Mouse (Mus musculus): ENCODE measurements around the gene Tbxas1.

DNA sequence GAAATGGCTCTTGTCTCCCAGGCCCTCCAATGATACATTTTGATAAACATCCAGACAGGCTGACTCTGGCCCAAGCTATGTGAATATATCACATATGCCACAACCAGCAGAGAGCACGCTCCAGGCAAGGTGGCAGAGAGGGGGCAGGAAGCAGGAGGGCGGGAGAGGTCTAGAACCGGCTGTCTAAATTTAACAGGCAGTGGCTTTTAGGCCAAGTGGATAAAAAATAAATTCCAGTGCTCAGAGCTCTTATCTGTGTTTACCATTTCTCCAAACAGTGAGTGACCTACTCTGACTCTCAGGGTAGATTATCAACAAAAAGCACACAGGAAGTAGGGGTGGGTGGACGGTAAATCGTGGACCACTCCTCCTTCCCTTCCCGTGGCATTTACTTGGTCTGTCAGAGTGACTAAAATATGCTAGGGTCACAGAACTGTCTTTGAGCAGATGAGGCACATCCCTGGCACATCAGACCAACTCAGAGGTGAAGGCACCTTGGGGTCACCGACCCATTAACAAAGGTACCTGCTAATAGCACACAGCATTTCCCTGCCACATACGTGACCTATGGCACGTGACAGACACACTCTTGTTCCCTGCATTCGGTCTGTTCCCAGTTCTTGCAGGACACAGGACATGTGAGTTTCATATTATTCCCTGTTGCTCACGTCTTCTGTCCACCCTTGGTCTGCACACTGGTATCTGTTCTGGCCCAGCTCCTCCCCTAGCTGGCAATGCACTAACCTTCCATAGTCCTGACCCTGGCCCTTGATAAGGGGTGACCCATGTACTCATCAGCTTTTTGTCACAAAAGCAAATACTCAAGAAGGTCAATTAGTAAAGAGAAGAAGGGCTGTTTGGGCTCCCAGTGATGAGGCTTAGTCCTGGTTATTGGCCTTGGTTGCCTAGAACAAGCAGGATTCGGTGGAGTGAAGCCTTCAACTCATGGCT, 184.6 kb downstream of the Tbxas1 start:
- TF ChIP-seq CTCF (conservative IDR thresholded peaks at IDR 0.05 in 1 of 2, IDR thresholded peaks at IDR 0.05 in 1 of 2; ENCODE audit: low read depth in 2 of 2, low read length in 2 of 2) (no peak), POLR2A (IDR thresholded peaks at IDR 0.05; ENCODE audit: low read depth, low read length) (no peak), PAX5 (IDR thresholded peaks at IDR 0.05; ENCODE audit: low read length) (no peak), POLR2AphosphoS2 (IDR thresholded peaks at IDR 0.05; ENCODE audit: low read depth, low read length) (no peak), HCFC1 (IDR thresholded peaks at IDR 0.05; ENCODE audit: low read depth, low read length) (no peak), USF1 (IDR thresholded peaks at IDR 0.05; ENCODE audit: low read depth, low read length) (no peak), ZC3H11A (IDR thresholded peaks at IDR 0.05; ENCODE audit: low read depth, low read length) (no peak), BHLHE40 (IDR thresholded peaks at IDR 0.05; ENCODE audit: low read depth, low read length) (no peak), ZMIZ1 (IDR thresholded peaks at IDR 0.05; ENCODE audit: low read depth, low read length) (no peak), ZNF384 (IDR thresholded peaks at IDR 0.05; ENCODE audit: low read depth, low read length) (no peak), ELF1 (IDR thresholded peaks at IDR 0.05; ENCODE audit: low read depth, low read length) (no peak), RAD21 (IDR thresholded peaks at IDR 0.05; ENCODE audit: low read depth, low read length) (no peak)

All from CH12.LX (cell line).